Mouse (Mus musculus) left cerebral cortex, adult 11 months (tissue): Measurements from ENCODE around the gene Tacr3.

ENCODE experiments used
- DNase-seq: peaks from one replicate; pipeline ENCODE4 v3.0.0; 2022; ENCODE audit warnings: low spot score

The Tacr3 gene

GRCm38 (mm10) chr3:134828875-134829530, at the start of gene Tacr3:
Gene Tacr3, plus strand, starts transcription at chr3:134829007.
- no peak for DNase-seq

GRCm38 (mm10) chr3:134828492-134828874, 324 bp upstream of the Tacr3 start:
- DNase-seq: no peak

GRCm38 (mm10) chr3:134829531-134829921, 719 bp downstream of the Tacr3 start:
- DNase-seq: no peak

GRCm38 (mm10) chr3:134851342-134851741, 22.5 kb downstream of the Tacr3 start:
- DNase-seq: no peak

GRCm38 (mm10) chr3:134877701-134878100, 48.9 kb downstream of the Tacr3 start:
- no peak for DNase-seq

- no peak for DNase-seq
Measured at GRCm38 (mm10) chr3:134895831-134896230, 67.0 kb downstream of the Tacr3 start.

GRCm38 (mm10) chr3:134908890-134909289, 80.1 kb downstream of the Tacr3 start:
- DNase-seq: no peak

- no peak for DNase-seq
Measured at GRCm38 (mm10) chr3:134934703-134935102, 105.9 kb downstream of the Tacr3 start.

GRCm38 (mm10) chr3:134935461-134935860, 106.7 kb downstream of the Tacr3 start:
- no peak for DNase-seq

- DNase-seq: no peak
Measured at GRCm38 (mm10) chr3:134963461-134963860, 134.7 kb downstream of the Tacr3 start.

- no peak for DNase-seq
Measured at GRCm38 (mm10) chr3:134978902-134979301, 150.1 kb downstream of the Tacr3 start.

- DNase-seq: no peak
Measured at GRCm38 (mm10) chr3:134980140-134980539, 151.3 kb downstream of the Tacr3 start.
